Mouse (Mus musculus) c-Kit-positive CD71-positive TER-119-negative erythroid progenitor cells, embryonic 14.5 days (primary cell): ENCODE results near the gene Nell2.

Experiments
- DNase-seq: peaks from one replicate; pipeline ENCODE4 v3.0.0-alpha.2; 2013; ENCODE audit warnings: low read depth

Gene Nell2

GRCm38 (mm10) chr15:95100133-95100532 is 428.2 kb downstream of the Nell2 start:
- no peak for DNase-seq

- DNase-seq, result no peak
Observed at GRCm38 (mm10) chr15:95085962-95086361, 442.4 kb downstream of the Nell2 start.

- no peak for DNase-seq
Observed at GRCm38 (mm10) chr15:95081654-95082053, 446.7 kb downstream of the Nell2 start.

- DNase-seq, result no peak
Observed at GRCm38 (mm10) chr15:95075356-95075755, 453.0 kb downstream of the Nell2 start.

GRCm38 (mm10) chr15:95070881-95071280 is 457.5 kb downstream of the Nell2 start:
- DNase-seq, result no peak

- no peak for DNase-seq
Observed at GRCm38 (mm10) chr15:95068799-95069198, 459.6 kb downstream of the Nell2 start.

GRCm38 (mm10) chr15:95068023-95068422 is 460.3 kb downstream of the Nell2 start:
- no peak for DNase-seq

GRCm38 (mm10) chr15:95055081-95055650 is 473.2 kb downstream of the Nell2 start:
- DNase-seq, result no peak

- no peak for DNase-seq
Observed at GRCm38 (mm10) chr15:95049171-95049729, 479.1 kb downstream of the Nell2 start.

GRCm38 (mm10) chr15:95047486-95047885 is 480.9 kb downstream of the Nell2 start:
- no peak for DNase-seq

- no peak for DNase-seq
Observed at GRCm38 (mm10) chr15:95044011-95044410, 484.3 kb downstream of the Nell2 start.

GRCm38 (mm10) chr15:95042437-95042836 is 485.9 kb downstream of the Nell2 start:
- no peak for DNase-seq

GRCm38 (mm10) chr15:95029487-95029875 is 498.9 kb downstream of the Nell2 start:
- DNase-seq, result no peak

GRCm38 (mm10) chr15:95028862-95029486 is 499.4 kb downstream of the Nell2 start:
- no peak for DNase-seq
